Mouse (Mus musculus): Measurements from ENCODE around the gene Gm5483. TPM values are rescaled to one million over a fixed set of nuclear protein-coding genes. Genes with fewer than 3 reads are reported as not detected.

Gene Gm5483
- polyA plus RNA-seq, 1 experiment = not detected

Other genes starting within 250 kb of the Gm5483 start
- gene Parp9, start 245.7 kb upstream of the Gm5483 start, polyA plus RNA-seq (2012; ENCODE audit: insufficient read depth, insufficient read length, low replicate concordance, missing spikeins) = not detected in 2 replicates
- not detected in 2 replicates for gene Dtx3l, start 245.1 kb upstream of the Gm5483 start, polyA plus RNA-seq (2012; ENCODE audit: insufficient read depth, insufficient read length, low replicate concordance, missing spikeins)
- 130 TPM in 1 of 2 replicates, not detected in the other for gene Kpna1, start 205.5 kb upstream of the Gm5483 start, polyA plus RNA-seq (2012; ENCODE audit: insufficient read depth, insufficient read length, low replicate concordance, missing spikeins)
- gene Wdr5b, start 143.0 kb upstream of the Gm5483 start, polyA plus RNA-seq (2012; ENCODE audit: insufficient read depth, insufficient read length, low replicate concordance, missing spikeins) = not detected in 2 replicates
- not detected in 2 replicates for gene Fam162a, start 112.6 kb upstream of the Gm5483 start, polyA plus RNA-seq (2012; ENCODE audit: insufficient read depth, insufficient read length, low replicate concordance, missing spikeins)
- gene Ccdc58, start 112.5 kb upstream of the Gm5483 start, polyA plus RNA-seq (2012; ENCODE audit: insufficient read depth, insufficient read length, low replicate concordance, missing spikeins) = not detected in 2 replicates
- not detected in 2 replicates for gene Csta1, start 53.0 kb upstream of the Gm5483 start, polyA plus RNA-seq (2012; ENCODE audit: insufficient read depth, insufficient read length, low replicate concordance, missing spikeins)
- gene Stfa2l1, start 27.4 kb upstream of the Gm5483 start, polyA plus RNA-seq (2012; ENCODE audit: insufficient read depth, insufficient read length, low replicate concordance, missing spikeins) = not detected in 2 replicates
- not detected in 2 replicates for gene Gm5416, start 26.2 kb downstream of the Gm5483 start, polyA plus RNA-seq (2012; ENCODE audit: insufficient read depth, insufficient read length, low replicate concordance, missing spikeins)
- not detected in 2 replicates for gene 2010005H15Rik, start 37.3 kb downstream of the Gm5483 start, polyA plus RNA-seq (2012; ENCODE audit: insufficient read depth, insufficient read length, low replicate concordance, missing spikeins)
- gene Stfa1, start 92.7 kb downstream of the Gm5483 start, polyA plus RNA-seq (2012; ENCODE audit: insufficient read depth, insufficient read length, low replicate concordance, missing spikeins) = not detected in 2 replicates
- gene BC117090, start 150.1 kb downstream of the Gm5483 start, polyA plus RNA-seq (2012; ENCODE audit: insufficient read depth, insufficient read length, low replicate concordance, missing spikeins) = not detected in 2 replicates
- gene BC100530, start 183.5 kb downstream of the Gm5483 start, polyA plus RNA-seq (2012; ENCODE audit: insufficient read depth, insufficient read length, low replicate concordance, missing spikeins) = not detected in 2 replicates
- not detected in 2 replicates for gene Stfa2, start 224.2 kb downstream of the Gm5483 start, polyA plus RNA-seq (2012; ENCODE audit: insufficient read depth, insufficient read length, low replicate concordance, missing spikeins)